Mouse (Mus musculus) testis, adult 2 months (tissue): ENCODE measurements around the gene Fopnl.

Experiments
- CTCF ChIP-seq: fragments of 200-500 bp; IDR thresholded peaks from 2 replicates; pipeline ENCODE4 v1.5.1; 2012; ENCODE audit warnings: low read depth, mild to moderate bottlenecking, inconsistent platforms, low read length, moderate library complexity; ENCODE audit not compliant: control insufficient read depth, insufficient read depth, insufficient replicate concordance
- POLR2A ChIP-seq: fragments of 200-500 bp; IDR thresholded peaks from 2 replicates; pipeline ENCODE4 v1.6.1; 2012; ENCODE audit warnings: low read depth, mild to moderate bottlenecking, inconsistent platforms, low read length, moderate library complexity; ENCODE audit not compliant: control insufficient read depth

- TF ChIP-seq POLR2A: no peak
- TF ChIP-seq CTCF: no peak
Observed at GRCm38 (mm10) chr16:14249913-14250312, 67.3 kb downstream of the Fopnl start.
